Mouse (Mus musculus) limb, embryonic 15.5 days (tissue): ENCODE measurements around the gene Cacna1c. TPM values are rescaled to one million over a fixed set of nuclear protein-coding genes. Genes with fewer than 3 reads are reported as not detected.

Experiments
- ATAC-seq: fragments of 200-750 bp; cut with Nextera tagmentation; 2 replicates; pipeline ENCODE4 v1.8.0; 2017; ENCODE audit warnings: low read depth, moderate TSS enrichment; ENCODE audit not compliant: insufficient number of reproducible peaks, low FRiP score, low TSS enrichment
- H3K27ac ChIP-seq: fragments of 300-500 bp; sonication (generic); 2 replicates; pipeline ENCODE4 v1.5.1; 2015; ENCODE audit warnings: moderate library complexity, mild to moderate bottlenecking, inconsistent platforms
- H3K27me3 ChIP-seq: fragments of 300-500 bp; sonication (generic); 2 replicates; pipeline ENCODE4 v1.6.1; 2015; ENCODE audit warnings: inconsistent platforms
- H3K36me3 ChIP-seq: fragments of 300-500 bp; sonication (generic); 2 replicates; pipeline ENCODE4 v1.6.1; 2015; ENCODE audit warnings: inconsistent platforms
- H3K4me1 ChIP-seq: fragments of 300-500 bp; sonication (generic); 2 replicates; pipeline ENCODE4 v1.6.1; 2015; ENCODE audit warnings: inconsistent platforms
- H3K4me2 ChIP-seq: fragments of 300-500 bp; sonication (generic); 2 replicates; pipeline ENCODE4 v1.6.1; 2015; ENCODE audit warnings: mild to moderate bottlenecking, inconsistent platforms
- H3K4me3 ChIP-seq: fragments of 300-500 bp; sonication (generic); 2 replicates; pipeline ENCODE4 v1.5.1; 2015; ENCODE audit warnings: mild to moderate bottlenecking, inconsistent platforms
- H3K9ac ChIP-seq: fragments of 300-500 bp; sonication (generic); 2 replicates; pipeline ENCODE4 v1.6.1; 2015; ENCODE audit warnings: inconsistent platforms
- H3K9me3 ChIP-seq: fragments of 300-500 bp; sonication (generic); 2 replicates; pipeline ENCODE4 v1.6.1; 2016; ENCODE audit warnings: inconsistent platforms
- WGBS: fragments of 180-500 bp; shearing (Covaris S2); methylation state at CpG from one replicate; pipeline ENCODE4 v1.1.7; 2015; 5-methylcytosine and 5-hydroxymethylcytosine counted together
- polyA plus RNA-seq: library from polyadenylated mRNA; unstranded; fragments of >200 nt; fragmentation: Nextera tagmentation; extraction: Ambion mirVana; gene quantifications from 2 replicates; pipeline ENCODE4 v1.2.1, GENCODE M21; 2015

The Cacna1c gene
- polyA plus RNA-seq, 1 experiment from 2014 or later, result 6.2 TPM

GRCm38 (mm10) chr6:119082662-119083061 lies 113.6 kb downstream of the Cacna1c start:
- no peak overlapping the region for H3K4me3 ChIP-seq
- H3K9me3 ChIP-seq, result no peaks in the 10 kb centered on the region
- H3K27ac ChIP-seq, result no peak overlapping the region
- H3K27me3 ChIP-seq, result no peaks in the 10 kb centered on the region
- H3K36me3 ChIP-seq, result no peaks in the 10 kb centered on the region
- H3K4me2 ChIP-seq, result no peak overlapping the region
- ATAC-seq, result no peak
- no peak overlapping the region for H3K9ac ChIP-seq
- peaks cover 8% of the 10 kb centered on the region; the same call in 1 of the 2 replicates for H3K4me1 ChIP-seq
- 79% methylated on average over 8 of the region's 8 CpGs for WGBS

- peaks cover 8% of the 10 kb centered on the region; the same call in 1 of the 2 replicates for H3K4me1 ChIP-seq
- no peaks in the 10 kb centered on the region for H3K9me3 ChIP-seq
- no peaks in the 10 kb centered on the region for H3K27me3 ChIP-seq
- ATAC-seq, result no peak
- H3K4me3 ChIP-seq, result no peak overlapping the region
- no peak overlapping the region for H3K27ac ChIP-seq
- no peaks in the 10 kb centered on the region for H3K36me3 ChIP-seq
- H3K4me2 ChIP-seq, result no peak overlapping the region
- no peak overlapping the region for H3K9ac ChIP-seq
- 94% methylated on average over 12 of the region's 12 CpGs for WGBS
These were observed 114.6 kb downstream of the Cacna1c start for GRCm38 (mm10) chr6:119081650-119082049.

GRCm38 (mm10) chr6:119079626-119080025 lies 116.6 kb downstream of the Cacna1c start:
- H3K27me3 ChIP-seq, result no peaks in the 10 kb centered on the region
- no peak overlapping the region for H3K9ac ChIP-seq
- 84% methylated on average over 8 of the region's 8 CpGs for WGBS
- no peaks in the 10 kb centered on the region for H3K36me3 ChIP-seq
- peaks cover 4% of the 10 kb centered on the region; the same call in 1 of the 2 replicates for H3K4me1 ChIP-seq
- H3K9me3 ChIP-seq, result no peaks in the 10 kb centered on the region
- no peak for ATAC-seq
- H3K4me3 ChIP-seq, result no peak overlapping the region
- no peak overlapping the region for H3K27ac ChIP-seq
- H3K4me2 ChIP-seq, result no peak overlapping the region

- Histone ChIP-seq H3K4me3 (no peak overlapping the region), H3K27me3 (no peaks in the 10 kb centered on the region), H3K4me1 (0 out of 2 replicates have a peak, but pooled peaks cover 2% of the 10 kb centered on the region), H3K9me3 (no peaks in the 10 kb centered on the region), H3K4me2 (no peak overlapping the region), H3K36me3 (no peaks in the 10 kb centered on the region), H3K27ac (no peak overlapping the region), H3K9ac (no peak overlapping the region)
- 79% methylated on average over 9 of the region's 9 CpGs for WGBS
- ATAC-seq, result no peak
These were observed 117.3 kb downstream of the Cacna1c start for GRCm38 (mm10) chr6:119078912-119079311.

GRCm38 (mm10) chr6:119077231-119077630 lies 119.0 kb downstream of the Cacna1c start:
- Histone ChIP-seq H3K4me1 (0 out of 2 replicates have a peak, but pooled peaks cover 4% of the 10 kb centered on the region), H3K4me3 (no peak overlapping the region), H3K27me3 (no peaks in the 10 kb centered on the region), H3K27ac (no peak overlapping the region), H3K36me3 (no peaks in the 10 kb centered on the region), H3K9me3 (no peaks in the 10 kb centered on the region), H3K4me2 (no peak overlapping the region), H3K9ac (no peak overlapping the region)
- ATAC-seq, result no peak
- 91% methylated on average over 6 of the region's 6 CpGs for whole genome bisulfite sequencing

GRCm38 (mm10) chr6:119073419-119074071 lies 122.7 kb downstream of the Cacna1c start:
- Histone ChIP-seq H3K9ac (no peak overlapping the region), H3K9me3 (no peaks in the 10 kb centered on the region), H3K27ac (no peak overlapping the region), H3K4me1 (0 out of 2 replicates have a peak, but pooled peaks cover 4% of the 10 kb centered on the region), H3K27me3 (no peaks in the 10 kb centered on the region), H3K4me2 (no peak overlapping the region), H3K4me3 (no peak overlapping the region), H3K36me3 (no peaks in the 10 kb centered on the region)
- WGBS, result 90% methylated on average over 14 of the region's 14 CpGs
- ATAC-seq, result no peak

- Histone ChIP-seq H3K4me1 (0 out of 2 replicates have a peak, but pooled peaks cover 4% of the 10 kb centered on the region), H3K4me2 (no peak overlapping the region), H3K4me3 (no peak overlapping the region), H3K27ac (no peak overlapping the region), H3K9ac (no peak overlapping the region), H3K9me3 (no peaks in the 10 kb centered on the region), H3K36me3 (no peaks in the 10 kb centered on the region), H3K27me3 (no peaks in the 10 kb centered on the region)
- 50% methylated on average over 7 of the region's 7 CpGs for WGBS
- ATAC-seq, result no peak
These were observed 123.4 kb downstream of the Cacna1c start for GRCm38 (mm10) chr6:119072772-119073171.

- Histone ChIP-seq H3K36me3 (no peaks in the 10 kb centered on the region), H3K4me3 (no peak overlapping the region), H3K4me2 (no peak overlapping the region), H3K9me3 (no peaks in the 10 kb centered on the region), H3K9ac (no peak overlapping the region), H3K27me3 (no peaks in the 10 kb centered on the region), H3K4me1 (0 out of 2 replicates have a peak, but pooled peaks cover 10% of the 10 kb centered on the region), H3K27ac (no peak overlapping the region)
- WGBS, result 77% methylated on average over 4 of the region's 4 CpGs
- ATAC-seq, result no peak
These were observed 125.4 kb downstream of the Cacna1c start for GRCm38 (mm10) chr6:119070771-119071170.

- Histone ChIP-seq H3K4me3 (no peak overlapping the region), H3K9me3 (no peaks in the 10 kb centered on the region), H3K9ac (no peak overlapping the region), H3K27me3 (no peaks in the 10 kb centered on the region), H3K4me2 (no peak overlapping the region), H3K27ac (no peak overlapping the region), H3K4me1 (0 out of 2 replicates have a peak, but pooled peaks cover 10% of the 10 kb centered on the region), H3K36me3 (no peaks in the 10 kb centered on the region)
- no peak for ATAC-seq
- WGBS, result 84% methylated on average over 3 of the region's 3 CpGs
These were observed 125.9 kb downstream of the Cacna1c start for GRCm38 (mm10) chr6:119070351-119070750.

GRCm38 (mm10) chr6:119069145-119069544 lies 127.1 kb downstream of the Cacna1c start:
- Histone ChIP-seq H3K9me3 (no peaks in the 10 kb centered on the region), H3K4me2 (no peak overlapping the region), H3K27me3 (no peaks in the 10 kb centered on the region), H3K36me3 (no peaks in the 10 kb centered on the region), H3K9ac (no peak overlapping the region), H3K4me3 (no peak overlapping the region), H3K27ac (no peak overlapping the region), H3K4me1 (0 out of 2 replicates have a peak, but pooled peaks cover 14% of the 10 kb centered on the region)
- 74% methylated on average over 5 of the region's 5 CpGs for WGBS
- no peak for ATAC-seq

GRCm38 (mm10) chr6:119068650-119069049 lies 127.6 kb downstream of the Cacna1c start:
- H3K36me3 ChIP-seq, result no peaks in the 10 kb centered on the region
- whole genome bisulfite sequencing, result 56% methylated on average over 4 of the region's 4 CpGs
- 0 out of 2 replicates have a peak, but pooled peaks cover 14% of the 10 kb centered on the region for H3K4me1 ChIP-seq
- no peaks in the 10 kb centered on the region for H3K9me3 ChIP-seq
- no peak overlapping the region for H3K27ac ChIP-seq
- ATAC-seq, result no peak
- no peak overlapping the region for H3K9ac ChIP-seq
- no peak overlapping the region for H3K4me2 ChIP-seq
- no peaks in the 10 kb centered on the region for H3K27me3 ChIP-seq
- H3K4me3 ChIP-seq, result no peak overlapping the region

GRCm38 (mm10) chr6:119064961-119065360 lies 131.3 kb downstream of the Cacna1c start:
- Histone ChIP-seq H3K36me3 (no peaks in the 10 kb centered on the region), H3K4me1 (0 out of 2 replicates have a peak, but pooled peaks cover 11% of the 10 kb centered on the region), H3K27ac (no peak overlapping the region), H3K4me2 (no peak overlapping the region), H3K27me3 (no peaks in the 10 kb centered on the region), H3K4me3 (no peak overlapping the region), H3K9me3 (no peaks in the 10 kb centered on the region), H3K9ac (no peak overlapping the region)
- ATAC-seq, result no peak
- WGBS, result 60% methylated on average over 5 of the region's 5 CpGs
